Mouse (Mus musculus) heart, adult 11 months (tissue): Measurements from ENCODE around the gene Ccdc142.

Source experiments
- DNase-seq: peaks from one replicate; pipeline ENCODE4 v3.0.0; 2022

The Ccdc142 gene

DNA sequence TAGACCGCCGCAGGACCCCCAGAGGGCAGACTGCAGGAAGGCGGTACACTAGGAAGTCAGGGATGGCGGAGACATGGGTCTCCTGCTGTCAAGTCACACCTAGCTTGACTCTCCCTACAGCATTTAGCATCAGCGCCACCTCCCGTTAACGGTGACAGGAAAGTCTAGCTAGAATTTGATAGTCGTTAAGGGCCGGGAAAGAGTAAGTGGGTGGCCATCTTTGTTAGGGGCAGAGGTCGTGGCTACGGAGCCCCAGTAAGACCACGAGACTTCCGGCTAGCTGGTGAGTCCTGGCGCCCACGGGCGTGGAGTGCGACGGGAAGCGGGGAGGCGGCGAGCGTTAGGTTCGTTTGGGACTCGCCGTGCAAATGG is at the start of gene Ccdc142, which contains the start of gene Gm42688:
TSS of gene Ccdc142 (plus strand) at position 286 of the 372 bp plus-strand sequence.
TSS of gene Gm42688 (plus strand) at position 302 of the 372 bp plus-strand sequence.
- DNase-seq = peak; percentile 99

DNA sequence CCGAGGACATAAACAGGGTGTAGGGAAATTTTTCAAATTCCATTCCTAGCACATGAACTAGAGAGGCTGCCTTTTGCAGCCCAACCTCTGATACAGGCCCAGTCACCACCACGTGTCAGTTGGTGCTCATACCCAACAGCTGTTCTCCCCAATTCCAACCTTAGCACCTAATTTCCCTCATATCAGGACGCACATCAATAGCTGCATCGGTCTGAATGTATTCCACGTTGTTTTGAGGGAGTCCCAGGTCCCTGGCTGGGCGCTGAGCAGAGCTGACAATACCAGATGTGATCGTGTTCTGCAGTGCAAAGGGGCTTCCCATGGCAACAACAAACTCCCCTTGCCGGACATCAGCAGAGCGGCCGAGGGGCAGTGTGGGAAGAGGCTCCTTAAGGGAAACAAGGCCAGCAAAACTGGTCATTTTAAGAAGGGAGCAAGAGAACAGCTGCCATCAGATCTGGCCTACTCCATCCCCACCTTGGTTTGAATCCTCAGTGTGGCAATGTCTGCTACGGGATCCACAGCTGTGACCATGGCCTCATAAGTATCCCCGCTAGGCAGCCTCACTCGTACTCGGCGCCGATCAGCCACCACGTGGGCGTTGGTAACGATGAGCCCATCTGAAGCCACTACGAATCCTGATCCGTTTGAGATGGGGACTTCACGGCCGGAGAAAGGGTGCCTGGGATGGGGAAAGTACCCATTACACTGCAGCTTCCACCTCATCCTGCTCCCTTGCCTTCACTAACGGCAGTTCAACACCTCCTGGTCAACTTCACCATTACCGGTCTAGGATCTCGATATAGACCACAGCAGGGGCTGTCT is 48.1 kb upstream of the Ccdc142 start:
- peak; percentile 95 for DNase-seq

DNA sequence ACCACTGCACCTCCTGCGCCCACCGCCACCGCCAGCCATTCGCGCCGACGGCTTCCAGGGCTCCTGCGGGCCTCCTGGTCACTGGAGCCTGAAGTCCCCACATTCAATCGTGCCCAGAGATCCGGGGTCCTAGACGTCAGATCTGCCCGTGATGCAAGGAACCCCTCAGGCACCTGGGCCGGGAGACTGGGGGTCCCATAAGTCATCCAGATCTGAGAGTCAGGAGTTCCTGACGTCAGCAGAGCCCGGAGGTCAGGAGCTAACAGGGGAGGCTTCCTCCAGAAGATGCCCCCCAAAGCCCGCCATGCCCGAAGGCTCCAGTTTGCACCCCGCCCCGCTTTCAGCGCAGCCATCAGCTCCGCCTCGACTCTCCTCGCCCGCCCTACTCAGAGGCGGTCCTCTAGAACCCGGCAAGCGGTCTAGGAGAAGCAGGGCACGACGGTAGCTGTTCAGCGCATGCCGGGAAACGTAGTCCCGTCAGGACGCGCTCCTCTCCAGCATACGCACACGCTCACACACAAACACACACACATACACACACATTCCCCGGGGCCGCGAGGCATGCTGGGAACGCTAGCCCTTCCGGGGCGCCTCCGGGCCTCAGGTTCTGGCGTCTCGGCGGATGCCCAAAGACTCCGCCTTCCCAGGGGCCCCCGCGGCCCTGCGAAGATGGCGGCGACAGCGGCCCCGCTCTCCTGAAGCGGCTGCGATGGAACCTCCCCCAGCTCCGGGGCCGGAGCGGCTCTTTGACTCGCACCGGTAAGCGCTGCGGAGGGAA is 47.1 kb upstream of the Ccdc142 start, which contains the start of gene Aup1:
TSS of gene Aup1 (plus strand) at position 448 of the 778 bp plus-strand sequence.
- DNase-seq = peak; percentile 100

DNA sequence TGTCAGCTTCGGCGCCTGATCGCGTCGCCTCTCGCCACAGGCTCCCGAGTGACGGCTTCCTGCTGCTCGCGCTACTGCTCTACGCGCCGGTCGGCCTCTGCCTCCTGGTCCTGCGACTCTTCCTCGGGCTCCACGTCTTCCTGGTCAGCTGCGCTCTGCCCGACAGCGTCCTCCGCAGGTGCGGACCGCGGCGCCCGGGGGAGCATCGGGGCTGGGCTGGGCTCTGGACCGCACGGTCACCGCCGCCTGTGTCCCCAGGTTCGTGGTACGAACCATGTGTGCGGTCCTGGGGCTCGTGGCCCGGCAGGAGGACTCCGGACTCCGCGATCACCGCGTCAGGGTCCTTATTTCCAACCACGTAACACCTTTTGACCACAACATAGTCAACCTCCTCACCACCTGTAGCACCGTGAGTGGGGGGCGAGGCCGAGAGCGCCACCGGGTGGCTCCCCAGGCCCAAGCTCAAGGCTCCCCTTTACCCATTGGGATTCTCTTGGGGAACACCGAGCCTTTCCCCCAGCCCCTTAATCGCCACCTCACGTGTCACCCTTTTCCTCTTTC is 46.5 kb upstream of the Ccdc142 start, which contains the start of gene Htra2:
TSS of gene Htra2 (minus strand) at position 403 of the 561 bp plus-strand sequence.
- peak; percentile 94 for DNase-seq

DNA sequence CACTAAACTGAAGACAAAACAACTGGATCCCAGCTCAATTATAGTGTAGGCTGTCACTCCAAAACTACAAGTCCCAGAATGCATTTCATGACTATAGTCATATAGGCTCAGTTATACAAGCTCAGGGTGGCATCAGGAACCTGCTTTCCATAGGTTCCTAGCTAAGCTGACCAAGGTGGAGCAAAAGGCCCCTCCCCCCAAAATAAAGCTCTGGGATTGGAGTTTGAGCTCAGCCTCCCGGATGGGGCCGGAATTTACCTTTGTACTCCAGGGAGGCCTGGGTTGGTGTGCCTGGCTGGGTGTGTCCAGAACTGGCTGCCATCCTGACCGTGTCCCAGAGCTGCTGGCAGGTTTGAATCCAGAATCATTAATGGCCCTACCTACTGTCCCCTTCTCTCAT is 43.6 kb upstream of the Ccdc142 start, which contains the start of gene Dqx1:
TSS of gene Dqx1 (plus strand) at position 55 of the 400 bp plus-strand sequence.
- DNase-seq = no peak

DNA sequence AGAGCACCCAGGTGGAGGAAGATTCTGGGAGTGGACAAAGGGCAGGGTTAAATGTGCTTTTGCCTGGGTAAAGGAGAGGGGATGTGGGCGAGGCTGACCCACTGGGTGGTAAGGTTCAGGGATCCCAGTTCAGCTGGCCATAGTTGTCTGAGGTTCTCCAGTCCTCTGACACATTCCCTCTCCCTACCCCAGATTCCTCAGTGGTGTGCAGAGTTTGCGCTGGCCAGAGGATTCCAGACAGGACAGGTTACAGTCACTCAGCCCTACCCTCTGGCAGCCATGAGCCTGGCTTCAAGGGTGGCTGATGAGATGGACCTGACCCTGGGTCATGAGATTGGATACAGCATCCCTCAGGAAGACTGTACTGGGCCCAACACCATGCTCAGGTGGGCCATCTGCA is 42.7 kb upstream of the Ccdc142 start:
- no peak for DNase-seq

DNA sequence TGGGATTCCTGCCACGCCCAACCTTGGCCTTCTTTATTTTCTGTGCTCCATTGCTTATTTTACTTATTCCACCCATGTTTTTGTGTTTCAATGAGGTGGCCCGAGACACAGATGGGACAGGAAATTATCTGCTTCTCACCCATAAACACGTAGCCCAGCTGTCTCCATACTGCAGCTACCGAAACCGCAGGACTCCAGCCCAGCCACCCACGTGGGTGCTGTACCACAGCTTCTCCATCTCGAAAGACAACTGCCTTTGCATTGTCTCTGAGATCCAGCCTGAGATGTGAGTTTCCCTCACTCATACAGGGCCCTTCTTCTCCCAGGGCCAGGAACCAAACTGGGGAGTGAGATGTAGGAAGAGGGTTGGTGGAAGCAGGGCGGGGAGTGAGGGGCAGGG is 35.4 kb upstream of the Ccdc142 start:
- no peak for DNase-seq

DNA sequence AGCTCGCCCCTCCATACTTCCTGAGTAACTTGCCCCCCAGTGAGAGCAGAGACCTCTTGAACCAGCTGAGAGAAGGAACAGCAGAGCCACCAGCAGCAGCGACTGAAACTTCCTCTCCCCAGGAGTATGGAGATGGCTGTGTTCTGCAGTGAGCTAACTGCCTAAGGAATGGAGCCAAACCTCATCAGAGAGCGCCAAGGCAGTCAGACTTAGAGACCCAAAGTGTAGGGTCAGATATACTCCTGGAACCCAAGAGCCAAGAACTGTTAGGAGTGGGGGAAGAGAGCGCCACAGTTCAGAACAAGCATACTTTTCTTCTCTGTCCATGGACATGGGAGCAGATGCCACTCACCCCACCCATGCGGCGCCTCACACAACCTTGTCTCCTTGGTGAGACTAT is 35.0 kb upstream of the Ccdc142 start:
- DNase-seq = no peak

DNA sequence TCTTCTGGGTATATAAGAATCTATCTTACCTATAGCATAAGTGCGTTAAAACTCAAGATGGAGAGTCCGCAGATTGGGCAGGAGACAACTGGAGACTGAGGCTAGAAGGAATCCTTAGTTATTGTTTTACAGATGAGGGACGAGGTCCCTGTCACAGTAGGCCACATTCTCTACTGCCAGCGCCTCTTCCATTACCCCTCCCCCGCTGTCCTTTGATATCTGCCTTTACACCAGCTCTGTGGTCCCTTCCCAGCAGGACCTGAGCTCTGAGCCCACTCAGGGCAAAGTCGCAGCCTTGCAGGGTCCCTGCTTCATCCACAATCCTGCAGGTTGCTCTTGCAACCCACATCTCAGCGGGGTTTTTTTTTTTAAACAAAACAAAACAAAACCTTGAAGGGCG is 33.2 kb upstream of the Ccdc142 start:
- no peak for DNase-seq

DNA sequence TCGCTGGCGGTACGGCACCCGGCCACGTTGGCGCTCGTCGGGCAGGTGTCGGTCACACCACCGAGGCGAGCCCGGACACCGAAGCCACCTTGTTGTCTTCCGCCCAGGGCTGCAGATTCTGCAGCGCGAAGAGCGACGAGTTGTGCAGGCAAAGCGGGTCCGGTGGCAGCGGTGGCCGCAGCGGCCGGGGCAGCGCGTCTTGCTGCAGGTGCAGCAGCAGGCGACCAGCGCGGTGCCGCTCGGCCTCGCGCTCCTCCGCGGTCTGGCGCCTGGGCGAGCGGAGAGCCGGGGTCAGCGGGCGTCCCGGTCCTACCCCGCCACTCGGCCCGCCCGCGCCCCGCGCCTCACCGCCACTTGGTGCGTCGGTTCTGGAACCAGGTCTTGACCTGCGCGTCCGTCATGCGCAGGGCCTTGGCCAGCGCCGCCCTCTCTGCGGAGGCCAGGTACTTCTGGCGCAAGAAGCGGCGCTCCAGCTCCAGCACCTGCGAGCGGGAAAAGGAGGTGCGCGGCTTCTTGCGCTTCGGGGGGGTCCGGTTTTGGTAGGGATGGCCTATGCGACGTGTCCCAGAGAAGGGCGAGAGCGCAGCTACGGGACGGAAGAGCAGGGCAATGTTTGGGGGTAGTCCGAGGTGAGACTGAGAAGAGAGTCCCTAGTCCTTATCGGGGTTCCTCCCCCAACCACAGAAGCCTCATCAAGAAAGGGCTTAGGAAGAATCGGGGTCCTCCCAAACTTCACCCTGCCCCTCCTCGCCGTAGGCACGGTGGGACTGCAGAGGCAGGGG is 32.5 kb upstream of the Ccdc142 start:
- DNase-seq = no peak

DNA sequence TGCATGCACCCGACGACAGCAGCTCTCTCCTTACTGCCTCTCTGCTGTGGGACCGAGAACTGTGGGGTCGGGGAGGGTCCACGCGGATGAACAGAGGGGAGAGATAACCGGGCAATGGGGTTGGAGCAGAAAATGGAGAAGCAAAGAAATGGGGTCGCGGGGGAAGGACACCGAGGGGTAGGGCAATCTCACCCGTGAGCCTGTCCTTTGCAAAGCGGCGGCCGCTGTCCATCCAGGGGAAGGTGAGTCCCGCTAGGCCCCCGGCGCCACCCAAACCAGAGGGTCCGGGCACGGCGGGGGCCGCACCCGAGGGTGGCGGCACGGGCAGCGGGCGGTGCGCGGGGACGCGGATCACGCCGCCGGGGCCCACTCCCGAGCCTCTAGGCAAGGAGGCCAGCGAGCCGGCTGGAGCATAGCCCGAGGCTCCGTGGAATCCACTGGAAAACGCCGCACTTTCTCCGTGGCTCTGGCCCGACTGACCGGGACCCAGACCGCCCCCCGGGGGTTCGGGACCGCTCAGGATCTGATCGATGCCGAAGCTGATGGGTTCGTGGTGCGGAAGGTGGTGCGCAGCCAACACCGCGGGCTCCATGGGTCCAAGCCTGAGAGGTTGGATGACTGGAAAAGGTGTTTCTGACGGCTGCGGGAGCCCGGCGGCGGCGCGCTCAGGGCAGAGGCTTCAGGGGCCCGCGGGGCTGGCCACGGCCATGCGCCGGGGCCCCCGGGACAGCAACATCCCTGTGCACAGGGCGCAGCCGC is 31.7 kb upstream of the Ccdc142 start:
- no peak for DNase-seq

DNA sequence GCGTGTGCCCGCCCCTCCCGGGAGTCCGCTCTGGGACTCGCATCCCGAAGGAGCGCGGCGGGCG is 31.3 kb upstream of the Ccdc142 start, which contains the start of gene Tlx2:
TSS of gene Tlx2 (minus strand) at position 47 of the 64 bp plus-strand sequence.
- no peak for DNase-seq

DNA sequence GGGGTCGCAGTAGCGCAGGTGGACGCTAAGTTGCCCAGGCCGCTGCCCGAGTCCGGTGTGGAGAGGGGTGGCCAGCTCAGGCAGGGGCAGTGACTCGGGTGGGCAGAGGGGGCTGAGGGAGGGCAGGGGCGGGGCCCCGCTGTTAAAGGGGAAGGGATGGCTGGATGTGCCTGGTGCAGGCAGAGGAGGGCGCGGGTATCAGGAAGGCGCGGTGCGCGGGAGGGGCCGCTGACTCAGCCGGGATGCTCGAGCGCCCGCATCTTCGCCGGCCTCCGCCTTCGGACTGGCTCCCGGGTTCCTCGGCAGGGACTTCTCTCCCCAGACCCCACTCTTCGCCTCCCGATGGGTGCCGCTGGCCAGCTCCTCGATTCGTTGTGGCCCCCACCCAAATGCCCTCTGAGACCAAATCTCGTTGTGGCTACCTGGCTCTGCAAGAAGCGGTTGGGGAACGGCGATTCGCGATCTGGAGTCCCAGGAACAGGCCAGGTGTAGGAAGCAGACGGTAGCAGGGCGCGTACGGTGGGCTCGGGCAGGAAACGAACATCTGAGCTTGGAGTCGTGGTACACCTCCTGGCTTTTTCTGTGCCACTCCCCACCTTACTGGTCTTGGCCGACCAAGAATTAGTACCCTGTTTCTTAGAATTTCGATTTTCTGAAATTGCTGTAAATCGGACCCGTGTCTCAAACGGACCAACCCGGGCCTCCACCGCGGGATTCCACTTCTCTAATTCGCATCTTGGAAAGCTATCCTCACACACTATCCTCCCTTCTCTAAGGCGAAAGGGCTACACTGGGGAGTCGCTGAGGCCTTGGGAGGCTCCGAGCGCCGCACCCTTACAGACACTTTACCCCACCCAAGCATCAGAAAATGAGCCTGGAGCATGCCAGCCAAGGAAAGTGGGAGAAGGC is 30.8 kb upstream of the Ccdc142 start:
- DNase-seq = no peak

DNA sequence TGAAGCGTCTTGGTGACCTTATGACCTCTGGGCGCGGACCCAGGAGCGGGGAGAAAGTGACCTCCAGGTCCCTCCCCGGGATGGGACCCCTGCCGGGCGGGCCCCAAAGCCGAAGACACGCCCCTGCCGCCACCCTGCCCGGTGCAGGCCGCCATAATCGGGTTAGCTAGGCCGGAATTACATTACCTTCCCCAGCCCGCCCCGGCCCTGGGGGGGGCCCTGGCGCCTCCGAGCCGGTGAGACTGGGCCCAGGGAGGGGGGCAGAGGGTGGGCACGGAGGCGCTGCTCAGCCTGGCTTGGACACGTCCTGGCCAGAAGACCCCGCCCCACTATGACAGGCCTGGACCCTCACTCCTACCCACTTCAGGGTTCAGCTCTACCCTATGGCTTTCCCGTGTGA is 30.2 kb upstream of the Ccdc142 start:
- no peak for DNase-seq

DNA sequence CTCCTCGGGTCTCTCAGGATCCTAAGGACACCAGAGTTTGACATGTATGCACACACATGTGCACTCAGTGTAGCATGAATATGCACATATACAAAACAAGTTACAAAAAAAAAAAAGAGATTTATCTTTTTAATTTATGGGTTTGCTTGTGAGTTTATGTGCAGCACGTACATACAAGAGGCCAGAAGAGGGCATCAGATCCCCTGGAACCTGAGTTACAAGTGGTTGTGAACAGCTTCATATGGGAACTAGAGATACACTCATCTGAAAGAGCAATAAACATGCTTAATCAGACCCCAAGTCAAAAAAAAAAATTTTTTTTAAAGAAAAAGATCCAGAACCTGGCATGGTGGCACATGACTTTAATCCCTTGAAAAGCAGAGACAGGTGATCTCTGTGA is 26.4 kb upstream of the Ccdc142 start:
- no peak for DNase-seq

DNA sequence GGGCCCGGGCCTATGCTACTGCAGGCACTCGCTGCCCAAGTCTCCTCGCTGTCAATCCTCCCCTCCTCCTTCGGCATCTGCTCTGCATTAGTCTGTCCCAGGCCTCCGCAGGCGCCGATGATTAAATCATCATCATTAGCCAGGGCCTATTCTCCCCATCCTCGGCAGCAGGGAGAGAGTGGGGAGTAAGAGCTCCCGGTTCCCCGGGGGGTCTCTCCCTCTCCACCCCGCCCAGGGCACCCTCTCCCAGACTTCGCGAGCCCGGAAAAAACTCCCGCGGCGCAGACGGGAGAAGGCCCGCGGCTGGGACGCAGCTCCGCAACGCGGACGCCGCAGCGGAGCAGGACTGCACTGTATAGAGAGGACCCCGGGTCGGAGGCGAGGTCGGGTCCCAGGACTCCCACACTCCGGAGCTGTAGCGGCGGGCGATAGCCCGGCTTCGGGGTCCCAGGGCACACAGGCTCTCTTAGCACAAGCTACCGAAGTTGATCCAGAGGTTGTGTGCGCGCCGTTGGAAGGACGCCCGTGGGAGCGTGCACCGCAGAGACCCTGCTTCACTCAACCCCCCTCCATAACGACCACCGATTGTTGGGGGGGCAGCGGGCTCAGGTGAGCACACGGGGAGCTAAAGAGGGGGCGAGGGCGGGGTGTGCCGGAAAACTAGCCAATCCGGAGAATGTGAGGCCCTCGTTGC is 23.6 kb upstream of the Ccdc142 start, which contains the start of gene Pcgf1:
TSS of gene Pcgf1 (plus strand) at position 240 of the 694 bp plus-strand sequence.
- DNase-seq = no peak

DNA sequence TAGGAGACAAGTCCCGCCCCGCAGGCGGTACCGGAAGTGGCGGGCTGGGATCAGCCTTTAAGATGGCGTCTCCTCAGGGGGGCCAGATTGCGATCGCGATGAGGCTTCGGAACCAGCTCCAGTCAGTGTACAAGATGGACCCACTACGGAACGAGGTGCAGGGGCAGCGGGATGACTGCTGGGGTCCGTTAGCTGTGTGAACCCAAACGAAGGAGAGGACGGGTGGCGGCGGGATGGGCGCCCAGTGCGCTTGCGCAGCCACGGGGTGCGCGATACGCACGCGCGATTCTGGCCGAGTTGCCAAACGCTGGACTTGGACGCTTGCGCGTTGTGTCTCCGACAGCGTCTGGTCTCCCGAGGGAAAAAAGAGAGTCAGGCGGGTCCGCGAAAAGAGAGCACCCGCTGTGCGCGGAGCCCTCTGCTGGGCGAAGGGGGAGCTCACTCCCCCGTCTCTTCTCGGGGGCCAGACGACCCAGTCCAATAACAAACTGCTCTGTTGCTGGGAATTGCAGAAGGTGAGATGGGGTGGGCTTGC is 23.0 kb upstream of the Ccdc142 start:
- DNase-seq = peak; percentile 100

DNA sequence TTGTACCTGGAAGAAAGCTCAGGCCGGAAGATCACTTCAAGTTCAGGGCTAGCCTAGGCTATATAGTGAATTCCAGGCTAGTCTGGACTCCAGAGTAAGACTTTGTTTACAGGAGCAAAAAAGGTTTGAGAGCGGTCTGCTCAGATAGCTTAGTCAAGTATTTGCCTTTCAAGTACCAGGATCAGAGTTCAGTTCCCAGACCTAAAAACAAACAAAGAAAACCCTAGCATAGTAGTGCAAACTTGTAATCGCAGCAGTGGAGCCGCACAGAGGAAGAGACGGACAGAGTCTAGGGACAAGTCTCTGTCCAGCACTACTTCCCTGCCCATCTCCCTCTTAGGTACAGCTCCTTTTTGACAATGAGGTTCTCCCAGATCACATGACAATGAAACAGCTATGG is 21.2 kb upstream of the Ccdc142 start:
- no peak for DNase-seq

DNA sequence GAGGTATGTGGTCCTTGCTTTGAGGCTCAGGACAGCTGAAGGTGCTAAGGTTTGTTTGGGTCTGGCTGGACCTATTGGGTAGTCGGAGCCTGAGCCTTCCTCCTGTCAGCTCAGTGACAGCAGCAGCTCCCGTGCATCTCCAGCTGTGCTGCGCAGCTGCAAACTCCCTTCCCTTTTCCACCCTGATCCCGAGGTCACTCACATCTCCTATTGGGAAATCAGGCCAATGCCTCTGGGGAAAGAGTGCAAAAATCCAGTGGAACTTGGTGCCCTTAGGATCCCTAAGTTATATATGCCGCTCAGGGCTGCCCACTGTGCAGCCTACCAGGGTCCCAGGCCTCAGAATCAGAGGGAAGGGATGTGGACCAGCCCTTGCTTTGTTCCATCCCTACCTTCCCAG is 17.9 kb upstream of the Ccdc142 start:
- DNase-seq = no peak

DNA sequence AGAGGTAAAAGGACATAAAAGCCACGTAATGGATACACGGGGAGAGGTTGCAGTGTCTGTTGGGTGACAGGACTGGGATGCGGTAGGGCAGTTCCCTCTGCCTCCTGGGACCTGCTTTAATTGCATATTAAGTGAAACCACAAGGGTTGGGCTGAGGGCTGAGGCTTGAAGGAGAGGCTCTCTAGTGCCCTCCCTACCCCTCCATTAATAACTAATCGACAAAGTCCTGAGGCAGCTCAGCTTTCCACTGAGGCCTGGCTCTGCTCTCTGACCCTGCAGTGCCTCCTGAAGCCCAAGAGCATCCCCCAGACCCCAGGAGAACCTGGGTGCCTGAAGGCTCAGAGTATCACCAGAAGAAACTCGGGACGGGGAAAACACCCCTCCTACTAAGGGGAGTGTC is 16.9 kb upstream of the Ccdc142 start:
- DNase-seq = no peak
